Mouse (Mus musculus) liver, embryonic 14.5 days (tissue): ENCODE results near the gene Pld3. TPM values are rescaled to one million over a fixed set of nuclear protein-coding genes. Genes with fewer than 3 reads are reported as not detected.

Source experiments
- ATAC-seq: fragments of 200-750 bp; cut with Nextera tagmentation; 2 replicates; pipeline ENCODE4 v1.8.0; 2017; ENCODE audit warnings: moderate number of reproducible peaks, mild to moderate bottlenecking, moderate library complexity; ENCODE audit not compliant: insufficient read depth
- DNase-seq, 3 experiments: peaks; one replicate each; pipeline ENCODE4 v3.0.0-alpha.2; 2012 to 2013; ENCODE audit warnings: low read depth in 3 of 3, low spot score in 3 of 3
- H3K27ac ChIP-seq: fragments of 300-500 bp; sonication (generic); 2 replicates; pipeline ENCODE4 v1.5.1; 2014; ENCODE audit warnings: moderate library complexity, mild to moderate bottlenecking, control low read depth, inconsistent platforms
- H3K27me3 ChIP-seq: fragments of 300-500 bp; sonication (generic); 2 replicates; pipeline ENCODE4 v1.6.1; 2014; ENCODE audit warnings: mild to moderate bottlenecking, low read length, moderate library complexity; ENCODE audit not compliant: control insufficient read depth, insufficient read depth
- H3K36me3 ChIP-seq: fragments of 300-500 bp; sonication (generic); replicated peaks from 2 replicates; pipeline ENCODE4 v1.6.1; 2014; ENCODE audit warnings: low read depth; ENCODE audit not compliant: control insufficient read depth, insufficient read depth
- H3K4me1 ChIP-seq, 2 experiments: fragments of 200-500 bp in 1 of 2; fragments of 300-500 bp in 1 of 2; sonication (generic) in 1 of 2; replicated peaks; 2 replicates each; pipeline ENCODE4 v1.6.1; 2012 to 2014; ENCODE audit warnings: antibody characterized with exemption in 1 of 2, inconsistent platforms in 1 of 2, low read length in 1 of 2; ENCODE audit not compliant: control insufficient read depth in 2 of 2, insufficient read depth in 2 of 2
- H3K4me2 ChIP-seq: fragments of 300-500 bp; sonication (generic); 2 replicates; pipeline ENCODE4 v1.6.1; 2014; ENCODE audit warnings: low read depth, mild to moderate bottlenecking, control low read depth, moderate library complexity
- H3K4me3 ChIP-seq, 2 experiments: fragments of 200-500 bp in 1 of 2; fragments of 300-500 bp in 1 of 2; sonication (generic) in 1 of 2; 2 replicates each; pipeline ENCODE4 v1.5.1; 2012 to 2014; ENCODE audit warnings: low read depth in 2 of 2, low read length in 2 of 2, mild to moderate bottlenecking in 2 of 2, control low read depth in 1 of 2, inconsistent platforms in 1 of 2, moderate library complexity in 1 of 2; ENCODE audit not compliant: insufficient read depth in 1 of 2
- H3K9ac ChIP-seq: fragments of 300-500 bp; sonication (generic); replicated peaks from 2 replicates; pipeline ENCODE4 v1.6.1; 2014; ENCODE audit warnings: mild to moderate bottlenecking, control low read depth, moderate library complexity
- H3K9me3 ChIP-seq: fragments of 300-500 bp; sonication (generic); 2 replicates; pipeline ENCODE4 v1.6.1; 2016; ENCODE audit warnings: low read length, mixed read lengths; ENCODE audit not compliant: control insufficient read depth
- CTCF ChIP-seq: IDR thresholded peaks from 2 replicates; pipeline ENCODE4 v1.5.1; 2016; ENCODE audit warnings: antibody characterized with exemption, low read depth, control low read depth
- EP300 ChIP-seq: IDR thresholded peaks from 2 replicates; pipeline ENCODE4 v1.6.1; 2016; ENCODE audit warnings: antibody characterized with exemption, low read depth
- WGBS: fragments of 180-500 bp; shearing (Covaris S2); extraction: QIAGEN DNeasy Blood & Tissue Kit; methylation state at CpG from one replicate; pipeline ENCODE4 v1.1.7; 2014; ENCODE audit not compliant: insufficient replicate concordance; 5-methylcytosine and 5-hydroxymethylcytosine counted together
- polyA plus RNA-seq, 2 experiments: library from polyadenylated mRNA; depleted of rRNA in 1 of 2; stranded (reverse) in 1 of 2; unstranded in 1 of 2; fragments of >200 nt; fragmentation: Nextera tagmentation in 1 of 2; extraction: Ambion mirVana in 1 of 2; gene quantifications; 2 replicates each; pipeline versions ENCODE4 v1.2.1 to v1.2.3; 2012 to 2014

The Pld3 gene
- polyA plus RNA-seq, 2 experiments: 55.0 to 55.9 TPM

DNA sequence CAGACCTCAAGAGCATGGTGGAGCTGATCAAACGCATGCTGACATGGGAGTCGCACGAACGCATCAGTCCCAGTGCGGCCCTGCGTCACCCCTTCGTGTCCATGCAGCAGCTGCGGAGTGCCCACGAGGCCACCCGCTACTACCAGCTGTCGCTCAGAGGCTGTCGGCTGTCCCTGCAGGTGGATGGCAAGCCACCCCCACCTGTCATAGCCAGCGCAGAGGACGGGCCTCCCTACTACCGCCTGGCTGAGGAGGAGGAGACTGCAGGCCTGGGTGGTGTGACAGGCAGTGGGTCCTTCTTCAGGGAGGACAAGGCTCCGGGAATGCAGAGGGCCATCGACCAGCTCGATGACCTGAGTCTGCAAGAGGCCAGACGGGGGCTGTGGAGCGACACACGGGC is 23.9 kb downstream of the Pld3 start:
- no peak overlapping the region for H3K9ac ChIP-seq
- no peak overlapping the region for H3K27ac ChIP-seq
- no peak for TF ChIP-seq EP300
- peak; percentile 22; the same call in 1 of the 2 replicates for TF ChIP-seq CTCF
- 86% methylated on average over 21 of the region's 21 CpGs for WGBS
- peaks cover 11% of the 10 kb centered on the region; the same call in 1 of the 2 replicates for H3K36me3 ChIP-seq
- no peak overlapping the region for H3K4me3 ChIP-seq
- no peak for DNase-seq
- peaks cover 15 to 18% of the 10 kb centered on the region in 2 experiments for H3K4me1 ChIP-seq
- no peak overlapping the region for H3K4me2 ChIP-seq
- H3K27me3 ChIP-seq: no peaks in the 10 kb centered on the region
- no peak for ATAC-seq
- H3K9me3 ChIP-seq: no peaks in the 10 kb centered on the region

DNA sequence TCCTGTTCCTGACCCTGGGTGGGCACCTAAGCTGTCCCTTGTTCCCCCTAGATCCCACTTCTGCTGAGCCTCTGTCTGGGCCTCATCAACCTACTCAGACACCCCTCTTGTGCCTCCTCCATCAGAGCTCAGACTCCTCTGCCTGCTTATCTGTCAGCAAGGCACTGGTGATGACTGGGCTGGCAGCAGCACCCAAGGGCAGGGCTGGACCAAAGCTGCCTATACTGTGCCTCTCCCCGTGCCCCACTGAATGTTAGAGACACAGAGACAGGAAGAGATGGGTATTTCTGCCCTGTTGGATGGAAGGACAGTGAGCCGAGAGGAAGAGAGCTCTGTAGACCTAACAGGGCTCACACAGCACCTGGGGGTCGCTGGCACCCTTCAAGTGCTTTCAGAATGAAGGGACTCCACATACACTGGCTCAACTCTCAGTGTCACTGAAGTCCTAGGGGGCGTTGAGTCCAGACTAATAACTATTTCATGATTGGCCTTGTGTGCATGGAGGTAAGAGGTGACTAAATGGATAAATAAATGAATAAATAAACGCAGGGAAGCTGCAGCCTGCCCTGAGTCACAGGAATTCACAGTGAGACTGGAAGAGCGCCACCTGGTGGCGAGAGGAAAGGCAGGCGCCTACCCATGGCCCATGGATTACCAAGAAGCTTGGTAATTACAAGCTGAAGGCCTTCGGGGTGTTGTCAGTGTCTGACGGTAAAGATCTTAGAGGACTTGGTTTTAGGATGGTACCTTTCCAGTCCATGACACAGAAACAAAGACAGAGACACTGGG is 26.8 kb downstream of the Pld3 start:
- Histone ChIP-seq H3K4me3 (peak overlapping the region; percentile 25 to 34; a peak in 2 of 4 replicates), H3K9me3 (no peaks in the 10 kb centered on the region), H3K9ac (peak overlapping the region; percentile 58), H3K4me2 (peak overlapping the region; percentile 72), H3K27me3 (no peaks in the 10 kb centered on the region), H3K36me3 (no peaks in the 10 kb centered on the region), H3K27ac (peak overlapping the region; percentile 82), H3K4me1 (peaks cover 15 to 16% of the 10 kb centered on the region in 2 experiments)
- WGBS: 14% methylated on average over 10 of the region's 10 CpGs
- ATAC-seq: peak; percentile 98
- TF ChIP-seq CTCF: peak; percentile 100
- TF ChIP-seq EP300: peak; percentile 5
- peak; percentile 76 to 80 (median 80) for DNase-seq

DNA sequence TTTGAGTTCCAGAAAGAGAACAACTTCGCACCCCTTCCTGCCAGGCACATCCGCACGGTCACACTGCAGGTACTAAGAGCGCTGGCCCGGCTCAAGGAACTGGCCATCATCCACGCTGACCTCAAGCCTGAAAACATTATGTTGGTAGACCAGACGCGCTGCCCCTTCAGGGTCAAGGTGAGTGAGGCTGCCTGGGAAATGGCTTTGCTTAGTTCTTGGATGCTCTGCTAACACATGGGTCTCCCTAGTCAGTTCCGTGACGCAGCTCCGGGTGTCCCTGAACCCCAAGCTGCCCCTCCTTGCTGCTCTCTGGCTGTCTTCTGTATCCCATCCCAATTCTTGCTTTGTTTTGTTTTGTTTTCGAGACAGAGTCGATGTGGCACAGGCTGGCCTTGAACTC is 29.2 kb downstream of the Pld3 start:
- Histone ChIP-seq H3K27me3 (no peaks in the 10 kb centered on the region), H3K4me3 (no peak overlapping the region), H3K4me2 (no peak overlapping the region), H3K27ac (no peak overlapping the region), H3K4me1 (peaks cover 15 to 16% of the 10 kb centered on the region in 2 experiments), H3K9me3 (no peaks in the 10 kb centered on the region), H3K36me3 (no peaks in the 10 kb centered on the region), H3K9ac (no peak overlapping the region)
- ATAC-seq: no peak
- DNase-seq: no peak
- WGBS: 82% methylated on average over 13 of the region's 13 CpGs
- TF ChIP-seq CTCF (no peak), EP300 (no peak)

DNA sequence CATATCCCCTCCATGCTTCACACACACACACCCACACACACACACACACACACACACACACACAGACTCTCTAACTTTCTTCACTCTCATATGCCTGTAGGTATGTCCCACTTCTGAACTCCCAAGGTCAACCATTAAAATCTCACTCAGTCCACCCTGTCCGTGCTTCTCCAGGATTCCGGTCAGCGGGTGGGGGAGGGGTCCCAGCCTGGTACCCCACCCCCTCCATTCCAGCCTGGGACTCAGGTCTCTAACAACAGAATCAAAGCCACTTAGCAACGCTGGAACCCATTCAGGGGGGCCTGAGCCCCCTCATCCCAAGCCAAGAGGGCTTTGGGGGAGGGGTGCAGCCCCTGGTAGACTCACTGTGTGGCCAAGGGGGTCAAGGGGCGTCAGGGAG is 30.1 kb downstream of the Pld3 start, which contains the start of gene Hipk4:
Hipk4 (plus strand) TSS at position 301 of the 400 bp plus-strand sequence.
- no peak within 1 kb of the TSS for H3K27ac ChIP-seq
- no peak within 1 kb of the TSS for H3K4me3 ChIP-seq
- TF ChIP-seq CTCF: no peak
- no peak for TF ChIP-seq EP300
- H3K27me3 ChIP-seq: no peaks in the 10 kb centered on the region
- no peaks in the 10 kb centered on the region for H3K36me3 ChIP-seq
- no peak within 1 kb of the TSS for H3K4me2 ChIP-seq
- H3K9ac ChIP-seq: no peak within 1 kb of the TSS
- no peak for ATAC-seq
- 63% methylated on average over 5 of the region's 5 CpGs for WGBS
- no peaks in the 10 kb centered on the region for H3K9me3 ChIP-seq
- peaks cover 15 to 16% of the 10 kb centered on the region in 2 experiments for H3K4me1 ChIP-seq
- no peak for DNase-seq

DNA sequence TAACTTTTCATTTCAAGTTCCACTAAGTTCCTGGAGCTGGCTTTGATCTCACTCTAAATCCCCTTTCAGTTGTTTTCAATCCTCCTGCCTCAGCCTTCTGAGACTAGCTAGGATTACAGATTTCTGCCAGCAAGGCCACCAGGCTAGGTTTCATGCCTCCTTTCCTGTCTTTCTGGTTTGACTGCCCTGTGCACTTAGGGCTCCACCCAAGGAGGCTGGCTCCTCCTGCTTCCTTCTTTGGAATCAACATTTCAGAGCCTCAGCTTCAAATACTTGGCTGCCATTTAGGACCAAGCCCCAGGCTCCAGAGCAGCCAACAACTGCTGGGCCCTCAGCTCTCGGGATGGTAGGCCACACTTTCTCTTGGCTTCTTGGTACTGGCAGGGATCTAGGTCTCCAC is 32.4 kb downstream of the Pld3 start:
- ATAC-seq (no peak), DNase-seq (no peak)
- Histone ChIP-seq H3K9me3 (no peaks in the 10 kb centered on the region), H3K27ac (no peak overlapping the region), H3K9ac (no peak overlapping the region), H3K4me3 (no peak overlapping the region), H3K36me3 (no peaks in the 10 kb centered on the region), H3K4me2 (no peak overlapping the region), H3K27me3 (no peaks in the 10 kb centered on the region), H3K4me1 (peaks cover 5% of the 10 kb centered on the region in 2 experiments)
- 72% methylated on average over 1 of the region's 1 CpGs for WGBS
- TF ChIP-seq CTCF (no peak), EP300 (no peak)
